Mouse (Mus musculus): ENCODE measurements around the gene Hmgcs1. TPM values are rescaled to one million over a fixed set of nuclear protein-coding genes. Genes with fewer than 3 reads are reported as not detected.

Hmgcs1 gene
- total and polyA plus RNA-seq, 2 experiments from 2014 or later: 404 to 452 TPM

DNA sequence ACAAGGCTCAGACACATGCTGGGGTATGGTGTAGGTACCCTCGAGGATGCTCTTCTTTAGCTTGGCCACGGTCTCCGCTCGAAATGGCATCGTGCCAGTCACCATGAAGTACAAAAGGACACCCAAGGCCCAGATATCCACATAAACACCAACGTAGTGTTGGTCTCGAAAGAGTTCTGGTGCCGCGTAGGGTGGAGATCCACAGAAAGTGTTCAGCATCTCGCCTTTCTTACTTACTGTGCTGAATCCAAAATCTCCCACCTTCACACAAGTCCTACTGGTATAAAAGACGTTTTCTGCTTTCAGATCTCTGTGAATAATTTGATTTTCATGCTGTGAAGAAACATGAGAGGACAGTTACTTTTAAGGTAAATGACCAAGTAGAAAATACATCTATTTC lies 22.3 kb downstream of the Hmgcs1 start:
- H3K27me3 ChIP-seq (ENCODE audit: insufficient read depth, low read length): no peaks in the 10 kb centered on the region
- no peak overlapping the region for H3K27ac ChIP-seq (ENCODE audit: low read depth, low read length)
- no peak overlapping the region for H3K4me2 ChIP-seq (ENCODE audit: low read depth)
- WGBS: 86% methylated on average over 11 of the region's 11 CpGs
- no peaks in the 10 kb centered on the region for H3K9me3 ChIP-seq (ENCODE audit: low read length)
- no peak for ATAC-seq
- DNase-seq: no peak
- H3K9ac ChIP-seq: no peak overlapping the region
- H3K36me3 ChIP-seq (ENCODE audit: insufficient read depth): peaks cover 41% of the 10 kb centered on the region
- TF ChIP-seq CTCF (IDR thresholded peaks at IDR 0.05; ENCODE audit: low read depth): no peak
- no peaks in the 10 kb centered on the region for H3K4me1 ChIP-seq (ENCODE audit: insufficient read depth)
- H3K4me3 ChIP-seq (ENCODE audit: low read depth, low read length): no peak overlapping the region

DNA sequence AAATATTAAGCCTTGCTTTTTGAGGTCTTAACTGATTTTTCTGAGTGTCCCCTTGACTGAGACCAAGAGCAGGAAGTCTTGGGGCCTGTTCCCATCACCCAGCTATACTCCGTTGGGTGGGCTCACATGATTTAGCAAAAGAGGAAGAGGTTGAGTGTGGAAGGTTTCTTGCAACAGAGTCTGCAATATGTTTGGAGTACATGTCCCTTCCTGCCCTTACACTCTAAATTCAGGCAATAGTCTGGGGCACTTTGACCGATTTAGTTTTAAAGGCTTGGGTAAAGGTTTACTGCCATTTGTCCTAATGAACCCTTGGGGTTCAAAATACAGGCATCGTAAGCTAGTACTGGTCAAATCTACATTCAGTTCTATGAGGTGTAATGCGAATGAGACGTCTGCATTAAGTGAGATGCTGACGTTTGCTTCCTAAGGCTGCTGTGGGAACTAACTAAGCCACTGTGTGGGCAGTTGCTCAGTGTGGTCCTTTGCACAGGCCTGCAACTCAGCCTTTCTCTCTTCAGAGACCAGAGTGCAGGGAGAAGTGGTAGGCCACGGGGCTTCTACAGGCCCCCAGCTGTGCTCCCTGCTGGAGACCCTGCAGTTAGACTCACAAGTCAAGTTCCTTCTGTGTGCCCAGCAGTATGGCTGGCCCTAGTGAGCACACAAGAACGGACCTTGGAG lies 23.1 kb downstream of the Hmgcs1 start:
- Histone ChIP-seq H3K36me3 (ENCODE audit: insufficient read depth) (peaks cover 38% of the 10 kb centered on the region), H3K4me2 (ENCODE audit: low read depth) (no peak overlapping the region), H3K27ac (ENCODE audit: low read depth, low read length) (no peak overlapping the region), H3K9ac (no peak overlapping the region), H3K9me3 (ENCODE audit: low read length) (no peaks in the 10 kb centered on the region), H3K4me1 (ENCODE audit: insufficient read depth) (no peaks in the 10 kb centered on the region), H3K27me3 (ENCODE audit: insufficient read depth, low read length) (no peaks in the 10 kb centered on the region), H3K4me3 (ENCODE audit: low read depth, low read length) (no peak overlapping the region)
- peak; percentile 19 for ATAC-seq
- WGBS: 69% methylated on average over 8 of the region's 8 CpGs
- no peak for TF ChIP-seq CTCF (IDR thresholded peaks at IDR 0.05; ENCODE audit: low read depth)
- no peak for DNase-seq

DNA sequence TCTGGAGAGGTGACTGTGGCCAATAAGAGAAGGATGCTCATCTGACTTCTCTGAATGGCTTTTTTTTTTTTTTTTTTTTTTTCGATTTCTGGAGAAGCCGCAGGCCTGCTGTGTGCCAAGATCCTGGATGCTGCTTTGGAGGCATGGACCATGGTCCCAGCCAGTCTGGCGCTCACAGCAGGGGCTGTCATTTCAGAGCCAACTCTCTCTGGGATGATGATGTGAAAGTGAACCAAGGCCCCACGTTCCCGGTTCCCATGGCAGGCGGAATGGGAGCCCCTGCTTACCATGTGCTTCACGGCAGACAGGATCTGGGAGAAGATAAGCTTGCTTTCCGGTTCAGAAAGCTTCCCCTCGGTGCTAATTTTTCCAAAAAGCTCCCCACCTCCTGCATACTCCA lies 23.6 kb downstream of the Hmgcs1 start:
- peaks cover 35% of the 10 kb centered on the region for H3K36me3 ChIP-seq (ENCODE audit: insufficient read depth)
- 53% methylated on average over 9 of the region's 9 CpGs for WGBS
- ATAC-seq (peak; percentile 74), DNase-seq (no peak)
- no peaks in the 10 kb centered on the region for H3K9me3 ChIP-seq (ENCODE audit: low read length)
- H3K9ac ChIP-seq: no peak overlapping the region
- H3K27me3 ChIP-seq (ENCODE audit: insufficient read depth, low read length): no peaks in the 10 kb centered on the region
- H3K27ac ChIP-seq (ENCODE audit: low read depth, low read length): no peak overlapping the region
- H3K4me2 ChIP-seq (ENCODE audit: low read depth): no peak overlapping the region
- H3K4me3 ChIP-seq (ENCODE audit: low read depth, low read length): no peak overlapping the region
- no peaks in the 10 kb centered on the region for H3K4me1 ChIP-seq (ENCODE audit: insufficient read depth)
- no peak for TF ChIP-seq CTCF (IDR thresholded peaks at IDR 0.05; ENCODE audit: low read depth)

GRCm38 (mm10) chr13:119716105-119716504 lies 25.9 kb downstream of the Hmgcs1 start:
- H3K9me3 ChIP-seq (ENCODE audit: low read length): no peaks in the 10 kb centered on the region
- H3K4me1 ChIP-seq (ENCODE audit: insufficient read depth): no peaks in the 10 kb centered on the region
- no peak overlapping the region for H3K4me3 ChIP-seq (ENCODE audit: low read depth, low read length)
- no peak overlapping the region for H3K4me2 ChIP-seq (ENCODE audit: low read depth)
- ATAC-seq (no peak), DNase-seq (no peak)
- no peak overlapping the region for H3K27ac ChIP-seq (ENCODE audit: low read depth, low read length)
- no peaks in the 10 kb centered on the region for H3K27me3 ChIP-seq (ENCODE audit: insufficient read depth, low read length)
- WGBS: 83% methylated on average over 2 of the region's 2 CpGs
- H3K9ac ChIP-seq: no peak overlapping the region
- peaks cover 17% of the 10 kb centered on the region for H3K36me3 ChIP-seq (ENCODE audit: insufficient read depth)
- no peak for TF ChIP-seq CTCF (IDR thresholded peaks at IDR 0.05; ENCODE audit: low read depth)

GRCm38 (mm10) chr13:119722447-119722846 lies 32.3 kb downstream of the Hmgcs1 start:
- H3K36me3 ChIP-seq (ENCODE audit: insufficient read depth): no peaks in the 10 kb centered on the region; the same call in 1 of the 2 replicates
- no peak overlapping the region for H3K9ac ChIP-seq
- H3K4me1 ChIP-seq (ENCODE audit: insufficient read depth): no peaks in the 10 kb centered on the region
- DNase-seq (no peak), ATAC-seq (no peak)
- no peaks in the 10 kb centered on the region for H3K9me3 ChIP-seq (ENCODE audit: low read length)
- no peak overlapping the region for H3K4me3 ChIP-seq (ENCODE audit: low read depth, low read length)
- no peak overlapping the region for H3K27ac ChIP-seq (ENCODE audit: low read depth, low read length)
- no peaks in the 10 kb centered on the region for H3K27me3 ChIP-seq (ENCODE audit: insufficient read depth, low read length)
- no peak for TF ChIP-seq CTCF (IDR thresholded peaks at IDR 0.05; ENCODE audit: low read depth)
- WGBS: 89% methylated on average over 3 of the region's 3 CpGs
- no peak overlapping the region for H3K4me2 ChIP-seq (ENCODE audit: low read depth)

DNA sequence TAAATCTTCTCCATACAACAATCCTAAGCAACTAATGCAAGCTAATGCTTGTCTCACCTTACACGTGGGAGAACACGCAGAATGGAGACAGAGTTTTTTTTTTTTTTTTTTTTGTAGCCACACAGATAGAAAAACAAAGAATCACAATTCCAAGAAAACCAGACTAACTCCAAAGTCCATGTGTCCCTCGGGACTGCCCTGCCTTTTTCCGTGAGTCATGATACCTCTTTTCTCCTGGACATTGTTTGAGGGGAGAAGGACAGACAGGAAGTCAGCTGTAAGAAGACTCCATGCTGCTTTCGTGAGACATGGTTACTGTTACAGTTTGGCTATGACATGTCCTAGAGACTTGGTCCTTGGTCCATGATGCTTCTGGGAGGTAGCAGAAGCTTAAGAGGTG lies 33.2 kb downstream of the Hmgcs1 start:
- no peaks in the 10 kb centered on the region for H3K27me3 ChIP-seq (ENCODE audit: insufficient read depth, low read length)
- H3K36me3 ChIP-seq (ENCODE audit: insufficient read depth): peaks cover 2% of the 10 kb centered on the region; the same call in 1 of the 2 replicates
- TF ChIP-seq CTCF (IDR thresholded peaks at IDR 0.05; ENCODE audit: low read depth): no peak
- no peak overlapping the region for H3K27ac ChIP-seq (ENCODE audit: low read depth, low read length)
- no peaks in the 10 kb centered on the region for H3K4me1 ChIP-seq (ENCODE audit: insufficient read depth)
- H3K9me3 ChIP-seq (ENCODE audit: low read length): no peaks in the 10 kb centered on the region
- H3K4me2 ChIP-seq (ENCODE audit: low read depth): no peak overlapping the region
- H3K9ac ChIP-seq: no peak overlapping the region
- ATAC-seq (no peak), DNase-seq (no peak)
- WGBS: 88% methylated on average over 5 of the region's 5 CpGs
- H3K4me3 ChIP-seq (ENCODE audit: low read depth, low read length): no peak overlapping the region

GRCm38 (mm10) chr13:119724541-119724940 lies 34.4 kb downstream of the Hmgcs1 start:
- DNase-seq: no peak

More at GRCm38 (mm10) chr13:119724541-119724940, 34.4 kb downstream of the Hmgcs1 start:
- H3K36me3 ChIP-seq (ENCODE audit: insufficient read depth): peaks cover 2% of the 10 kb centered on the region; the same call in 1 of the 2 replicates
- no peak for ATAC-seq
- peak; percentile 20 for TF ChIP-seq CTCF (IDR thresholded peaks at IDR 0.05; ENCODE audit: low read depth)
- no peak overlapping the region for H3K4me2 ChIP-seq (ENCODE audit: low read depth)
- H3K4me1 ChIP-seq (ENCODE audit: insufficient read depth): no peaks in the 10 kb centered on the region
- 80% methylated on average over 7 of the region's 7 CpGs for WGBS
- no peak overlapping the region for H3K27ac ChIP-seq (ENCODE audit: low read depth, low read length)
- no peaks in the 10 kb centered on the region for H3K27me3 ChIP-seq (ENCODE audit: insufficient read depth, low read length)
- no peaks in the 10 kb centered on the region for H3K9me3 ChIP-seq (ENCODE audit: low read length)
- H3K9ac ChIP-seq: no peak overlapping the region
- no peak overlapping the region for H3K4me3 ChIP-seq (ENCODE audit: low read depth, low read length)
